Mouse (Mus musculus) kidney, postnatal 14 days (tissue): ENCODE measurements around the gene Pstpip1.
A peak's percentile ranks its signal among the peaks of the same experiment; 100 is the strongest.

Experiments used
- DNase-seq: peaks from one replicate; pipeline ENCODE4 v3.0.0; 2022; ENCODE audit warnings: mixed read lengths

Pstpip1 gene

GRCm38 (mm10) chr9:56089778-56090520 is at the start of gene Pstpip1:
Pstpip1 (plus strand) TSS chr9:56089962.
- DNase-seq, result peak; percentile 73

DNA sequence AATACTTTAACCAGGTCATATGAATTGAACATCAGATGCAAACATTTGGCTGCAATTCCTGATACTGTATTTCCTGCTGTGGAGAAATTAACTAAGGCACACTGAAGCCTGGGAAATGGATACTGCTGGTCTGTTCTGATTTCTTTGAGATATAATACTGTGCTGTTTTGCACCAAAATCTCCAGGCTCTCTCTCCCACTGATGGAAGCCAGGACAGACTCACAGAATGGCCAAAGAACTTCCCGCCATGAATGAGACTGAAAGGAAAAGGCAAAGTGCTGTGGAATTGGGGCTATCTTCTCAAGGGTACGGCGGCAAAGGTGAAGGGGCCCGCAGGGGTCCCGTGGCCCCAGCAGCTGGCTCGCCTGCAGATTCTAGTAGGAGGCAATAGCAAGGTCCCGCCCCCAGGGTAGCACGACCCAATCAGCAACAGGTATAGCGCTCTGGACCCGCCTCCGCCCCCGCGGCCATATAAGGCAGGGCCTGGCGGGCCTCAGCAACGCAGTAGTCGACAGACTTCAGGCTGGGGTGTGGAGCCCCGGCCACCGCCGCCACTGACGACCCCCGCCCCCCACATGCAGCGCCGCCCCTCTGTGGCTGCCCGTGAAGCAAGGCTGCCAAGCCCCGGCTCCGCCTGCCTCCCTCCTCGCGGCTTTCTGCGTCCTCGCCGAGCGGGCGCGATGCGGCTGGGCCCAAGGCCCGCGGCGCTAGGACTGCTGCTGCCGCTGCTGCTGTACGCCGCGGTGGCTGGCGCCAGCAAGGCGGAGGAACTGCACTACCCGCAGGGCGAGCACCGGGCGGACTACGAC is 48.2 kb upstream of the Pstpip1 start, which contains the start of gene Rcn2:
Gene Rcn2, plus strand, starts transcription at position 474 of the 809 bp plus-strand sequence.
- DNase-seq, result peak; percentile 96

- DNase-seq, result no peak
These were observed 47.6 kb upstream of the Pstpip1 start for GRCm38 (mm10) chr9:56042181-56042621.

DNA sequence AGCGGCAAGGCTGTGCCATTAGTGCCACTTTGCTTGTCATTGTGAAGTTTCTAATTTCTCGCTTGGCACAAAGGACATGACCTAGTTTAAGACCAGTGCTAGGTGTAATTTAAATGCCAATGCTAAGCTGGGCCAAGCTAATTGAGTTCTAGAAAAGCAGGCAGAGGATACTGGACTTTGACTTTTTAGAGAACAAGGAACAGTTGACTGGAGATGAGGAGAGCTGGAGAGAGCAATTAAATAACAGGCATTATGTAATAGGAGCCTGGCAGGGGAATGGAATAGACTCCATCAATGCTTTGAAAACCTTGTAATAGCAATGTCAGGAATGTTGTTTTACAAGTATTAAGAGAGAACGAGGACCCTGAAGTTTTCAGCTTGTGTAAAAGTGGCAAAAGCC is 36.0 kb upstream of the Pstpip1 start:
- DNase-seq, result peak; percentile 27

- DNase-seq, result no peak
These were observed 33.6 kb upstream of the Pstpip1 start for GRCm38 (mm10) chr9:56056147-56056546.

DNA sequence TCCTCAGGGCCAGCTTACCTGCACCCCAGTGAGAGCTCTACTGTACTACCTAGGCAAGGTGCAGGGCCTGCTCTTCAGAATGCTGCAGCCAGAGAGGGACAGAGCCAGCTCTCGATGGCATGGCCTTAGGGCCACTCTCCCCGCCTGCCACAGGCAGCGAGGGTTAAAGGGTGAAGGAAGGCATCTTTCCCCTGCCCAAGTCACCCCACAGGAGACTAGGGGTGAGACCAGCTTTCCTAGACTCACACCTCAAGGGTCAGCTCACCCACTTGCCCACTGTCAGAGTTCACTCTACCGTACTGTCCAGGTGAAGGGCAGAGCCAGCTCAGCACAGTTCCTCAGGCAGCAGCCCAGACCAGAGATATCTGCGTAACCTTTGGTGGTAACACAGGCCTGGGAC is 27.4 kb upstream of the Pstpip1 start:
- DNase-seq, result no peak

GRCm38 (mm10) chr9:56065011-56065410 is 24.8 kb upstream of the Pstpip1 start:
- DNase-seq, result no peak

GRCm38 (mm10) chr9:56067964-56068363 is 21.8 kb upstream of the Pstpip1 start:
- DNase-seq, result no peak

GRCm38 (mm10) chr9:56068630-56069029 is 21.1 kb upstream of the Pstpip1 start:
- DNase-seq, result no peak

- DNase-seq, result no peak
These were observed 16.9 kb upstream of the Pstpip1 start for GRCm38 (mm10) chr9:56072861-56073260.

- no peak for DNase-seq
These were observed 14.9 kb upstream of the Pstpip1 start for GRCm38 (mm10) chr9:56074863-56075262.

DNA sequence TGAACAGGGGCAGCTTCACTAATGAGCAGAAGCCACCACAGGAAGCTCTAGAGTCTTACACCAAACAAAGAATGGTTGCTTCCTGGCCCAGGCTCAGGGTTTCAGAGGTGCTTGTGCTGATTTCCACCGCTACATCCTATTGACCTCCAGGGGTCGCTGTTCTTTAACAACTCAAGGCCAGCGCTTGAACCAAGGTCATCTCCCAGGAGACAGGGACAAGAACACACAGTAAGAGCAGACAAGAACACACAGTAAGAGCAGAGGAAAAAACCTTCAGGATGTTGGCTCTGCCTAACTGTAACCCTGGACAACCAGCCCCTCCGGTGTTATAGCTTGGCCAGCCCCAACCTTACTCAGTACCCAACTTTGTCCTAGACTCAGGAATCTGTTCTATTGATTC is 14.5 kb upstream of the Pstpip1 start:
- peak; percentile 83 for DNase-seq

GRCm38 (mm10) chr9:56075901-56076620 is 13.7 kb upstream of the Pstpip1 start:
- DNase-seq, result peak; percentile 49

DNA sequence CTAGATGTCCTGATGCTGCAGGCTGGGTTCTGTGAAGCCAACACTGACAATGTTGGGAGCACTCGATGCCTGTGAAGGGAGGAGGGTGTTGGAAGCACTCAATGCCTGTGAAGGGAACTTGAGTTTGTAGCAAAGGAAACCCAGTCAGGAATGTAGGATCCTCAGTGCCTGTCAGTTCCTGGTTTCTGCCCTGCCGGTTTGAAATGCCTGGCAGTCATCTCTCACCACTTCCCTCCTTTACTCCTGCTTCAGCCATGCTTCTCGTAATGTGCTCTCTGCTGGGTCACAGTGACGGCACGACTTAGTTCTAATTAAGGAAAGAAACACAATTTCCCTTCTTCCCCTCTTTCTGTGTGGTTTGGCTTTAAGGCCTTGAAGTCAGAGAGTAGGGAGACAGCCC is 10.2 kb upstream of the Pstpip1 start:
- DNase-seq, result no peak

GRCm38 (mm10) chr9:56086524-56086923 is 3.2 kb upstream of the Pstpip1 start:
- no peak for DNase-seq

GRCm38 (mm10) chr9:56090546-56091225 is 924 bp downstream of the Pstpip1 start:
- DNase-seq, result no peak

DNA sequence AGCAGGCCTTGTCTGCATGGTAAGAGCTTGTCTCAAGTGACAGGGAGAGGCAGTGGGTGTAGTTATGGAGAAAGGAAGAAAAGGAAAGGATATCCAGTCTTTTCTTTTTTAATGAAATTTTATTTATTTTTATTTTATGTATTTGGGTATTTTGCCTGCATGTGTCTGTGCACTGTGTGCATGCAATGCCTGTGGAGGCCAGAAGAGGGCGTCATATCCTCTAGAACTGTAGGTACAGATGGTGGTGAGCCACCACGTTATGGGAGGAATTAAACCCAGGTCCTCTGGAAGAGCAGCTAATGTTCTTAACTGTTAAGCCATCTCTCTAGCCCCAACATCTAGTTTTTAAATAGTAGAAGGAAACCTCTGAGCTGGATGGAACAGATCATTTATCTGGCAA is 2.3 kb downstream of the Pstpip1 start:
- no peak for DNase-seq

DNA sequence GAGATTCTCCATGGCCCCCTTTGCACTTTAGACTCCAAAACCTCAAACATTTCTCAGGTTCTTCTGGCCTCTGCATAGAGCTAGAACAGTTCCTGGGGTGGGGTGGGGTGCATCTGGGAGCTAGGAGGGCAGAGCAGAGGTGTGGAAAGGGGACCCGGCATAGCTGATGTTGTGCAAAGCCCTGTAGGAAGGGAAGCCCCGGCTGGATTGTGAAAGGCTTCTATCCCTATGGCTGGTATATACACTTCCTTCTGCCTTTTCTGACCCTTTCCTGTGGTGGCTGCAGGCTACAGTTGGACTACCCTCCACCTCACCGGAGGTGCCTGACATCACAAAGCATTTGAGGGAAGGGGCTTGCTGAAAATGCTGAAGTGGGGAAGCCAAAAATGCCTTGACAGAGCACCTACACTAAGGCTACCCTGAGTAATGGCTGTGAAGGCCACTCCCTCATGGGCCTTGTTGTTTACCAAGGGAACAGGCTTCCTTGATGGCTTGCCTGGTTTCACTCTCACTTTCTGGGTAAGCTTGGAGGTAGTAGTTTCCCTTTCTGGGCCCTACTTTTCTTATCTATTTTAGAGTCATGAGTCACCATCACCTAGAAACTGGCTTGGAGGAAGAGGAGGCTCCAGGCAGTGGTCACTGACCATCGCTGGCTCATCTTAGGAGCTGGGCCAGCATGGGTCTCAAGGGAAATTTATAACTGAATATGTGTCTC is 8.0 kb downstream of the Pstpip1 start:
- DNase-seq, result no peak

DNA sequence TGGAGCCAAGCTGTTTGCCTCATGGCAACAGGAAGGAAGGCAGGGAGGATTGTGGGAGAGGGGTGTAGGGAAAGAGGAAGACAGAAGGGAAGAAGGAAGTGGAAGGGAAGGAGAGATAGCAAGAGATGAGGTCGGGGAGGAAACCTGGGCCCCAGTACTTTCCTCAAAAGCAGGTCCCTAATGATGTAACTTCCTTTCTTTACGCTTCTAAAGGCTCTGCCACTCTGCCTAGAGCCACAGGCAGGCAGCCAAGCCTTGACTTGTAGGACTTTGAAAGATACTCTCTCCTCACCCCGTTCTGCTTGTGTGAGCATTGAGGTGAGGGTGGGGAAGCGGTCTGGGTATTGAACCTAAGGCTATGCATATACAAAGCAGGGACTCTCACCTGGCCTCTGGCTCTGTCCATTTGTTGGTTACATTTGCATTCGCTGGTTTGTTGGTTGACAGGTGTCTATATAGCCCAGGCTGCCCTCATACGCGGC is 10.3 kb downstream of the Pstpip1 start:
- DNase-seq, result no peak

GRCm38 (mm10) chr9:56101022-56101421 is 11.3 kb downstream of the Pstpip1 start:
- no peak for DNase-seq

- DNase-seq, result no peak
These were observed 15.2 kb downstream of the Pstpip1 start for GRCm38 (mm10) chr9:56104921-56105320.
